Mouse (Mus musculus) G1E (cell line): ENCODE measurements around the gene Dnm3. TPM values are rescaled to one million over a fixed set of nuclear protein-coding genes. Genes with fewer than 3 reads are reported as not detected.

ENCODE experiments used
- ATAC-seq: 2 replicates; pipeline ENCODE4 v1.8.0; 2016; ENCODE audit warnings: mild to moderate bottlenecking; ENCODE audit not compliant: insufficient number of reproducible peaks, poor library complexity, low FRiP score, severe bottlenecking; ENCODE audit errors: extremely low read depth
- DNase-seq: peaks from one replicate; pipeline ENCODE4 v3.0.0; 2012; ENCODE audit warnings: low spot score
- H3K27me3 ChIP-seq: 2 replicates; pipeline ENCODE4 v1.6.1; 2012; ENCODE audit warnings: mild to moderate bottlenecking, low read length, inconsistent platforms; ENCODE audit not compliant: insufficient read depth
- H3K36me3 ChIP-seq: replicated peaks from 2 replicates; pipeline ENCODE3; 2012; ENCODE audit warnings: mild to moderate bottlenecking, inconsistent platforms
- H3K4me1 ChIP-seq: 2 replicates; pipeline ENCODE4 v1.6.1; 2012; ENCODE audit warnings: low read depth, low read length, inconsistent platforms, mixed read lengths; ENCODE audit not compliant: insufficient read depth
- H3K4me3 ChIP-seq: 2 replicates; pipeline ENCODE4 v1.5.1; 2012; ENCODE audit warnings: low read depth, mild to moderate bottlenecking, inconsistent platforms, low read length, moderate library complexity, mixed read lengths
- H3K9me3 ChIP-seq: replicated peaks from 2 replicates; pipeline ENCODE4 v1.6.1; 2012; ENCODE audit warnings: inconsistent platforms
- CTCF ChIP-seq: IDR thresholded peaks from 2 replicates; pipeline ENCODE4 v1.5.1; 2012; ENCODE audit warnings: low read depth, low read length, inconsistent platforms, mixed read lengths
- GATA1 ChIP-seq: IDR thresholded peaks from 2 replicates; pipeline ENCODE4 v1.6.1; 2012; ENCODE audit warnings: borderline replicate concordance, low read length, inconsistent platforms, mixed read lengths
- GATA2 ChIP-seq: IDR thresholded peaks from 2 replicates; pipeline ENCODE4 v1.6.1; 2012; ENCODE audit warnings: low read depth, low read length, inconsistent platforms, borderline replicate concordance
- POLR2AphosphoS5 ChIP-seq: IDR thresholded peaks from 2 replicates; pipeline ENCODE4 v1.6.1; 2012; ENCODE audit warnings: low read depth, low read length, inconsistent platforms; ENCODE audit not compliant: insufficient replicate concordance
- TAL1 ChIP-seq: conservative IDR thresholded peaks from 2 replicates; pipeline ENCODE4 v1.6.1; 2012; ENCODE audit warnings: low read depth, low read length, inconsistent platforms, mixed read lengths
- polyA plus RNA-seq: library from polyadenylated mRNA; stranded (reverse); fragments of >175 nt; gene quantifications from 2 replicates; pipeline ENCODE4 v1.2.3, GENCODE M21; 2012
- total RNA-seq, 2 experiments: library from RNA; stranded (forward) in 1 of 2; stranded (reverse) in 1 of 2; fragments of 200-1000 nt in 1 of 2; fragments of >200 nt in 1 of 2; fragmentation: Nextera tagmentation in 1 of 2; gene quantifications; 2 replicates each; pipeline ENCODE4 v1.2.3; 2014 to 2017

Gene Dnm3
- total and polyA plus RNA-seq, 3 experiments = 0.27 to 0.66 TPM; not detected in 1

GRCm38 (mm10) chr1:162092899-162093659 is 384.8 kb downstream of the Dnm3 start:
- no peak for ATAC-seq
- H3K4me3 ChIP-seq = no peak overlapping the region
- no peaks in the 10 kb centered on the region for H3K9me3 ChIP-seq
- TF ChIP-seq CTCF (no peak), GATA1 (no peak), GATA2 (no peak), POLR2AphosphoS5 (no peak), TAL1 (no peak)
- no peak for DNase-seq
- H3K27me3 ChIP-seq = 0 out of 2 replicates have a peak, but pooled peaks cover 2% of the 10 kb centered on the region
- no peaks in the 10 kb centered on the region for H3K4me1 ChIP-seq
- H3K36me3 ChIP-seq = no peaks in the 10 kb centered on the region

GRCm38 (mm10) chr1:162092401-162092800 is 385.4 kb downstream of the Dnm3 start:
- Histone ChIP-seq H3K4me3 (no peak overlapping the region), H3K36me3 (no peaks in the 10 kb centered on the region), H3K9me3 (no peaks in the 10 kb centered on the region), H3K27me3 (0 out of 2 replicates have a peak, but pooled peaks cover 2% of the 10 kb centered on the region), H3K4me1 (no peaks in the 10 kb centered on the region)
- no peak for DNase-seq
- ATAC-seq = no peak
- TF ChIP-seq CTCF = no peak
- no peak for TF ChIP-seq POLR2AphosphoS5
- no peak for TF ChIP-seq GATA2
- TF ChIP-seq TAL1 = no peak
- TF ChIP-seq GATA1 = no peak

GRCm38 (mm10) chr1:162083886-162084478 is 393.9 kb downstream of the Dnm3 start:
- no peak for DNase-seq
- no peaks in the 10 kb centered on the region for H3K4me1 ChIP-seq
- H3K36me3 ChIP-seq = no peaks in the 10 kb centered on the region
- no peak for TF ChIP-seq POLR2AphosphoS5
- TF ChIP-seq GATA2 = no peak
- no peak for TF ChIP-seq GATA1
- no peak for TF ChIP-seq TAL1
- no peak for TF ChIP-seq CTCF
- no peaks in the 10 kb centered on the region for H3K9me3 ChIP-seq
- ATAC-seq = no peak
- 0 out of 2 replicates have a peak, but pooled peaks cover 5% of the 10 kb centered on the region for H3K27me3 ChIP-seq
- H3K4me3 ChIP-seq = no peak overlapping the region

- TF ChIP-seq GATA1 (no peak), POLR2AphosphoS5 (no peak), GATA2 (no peak), TAL1 (no peak), CTCF (no peak)
Observed at GRCm38 (mm10) chr1:162083354-162083753, 394.5 kb downstream of the Dnm3 start.

GRCm38 (mm10) chr1:162082711-162083110 is 395.1 kb downstream of the Dnm3 start:
- DNase-seq (no peak), ATAC-seq (no peak)
- H3K4me3 ChIP-seq = no peak overlapping the region
- no peaks in the 10 kb centered on the region for H3K36me3 ChIP-seq
- H3K27me3 ChIP-seq = 0 out of 2 replicates have a peak, but pooled peaks cover 5% of the 10 kb centered on the region
- no peaks in the 10 kb centered on the region for H3K4me1 ChIP-seq
- TF ChIP-seq GATA2 (no peak), POLR2AphosphoS5 (no peak), GATA1 (no peak), CTCF (no peak), TAL1 (no peak)
- no peaks in the 10 kb centered on the region for H3K9me3 ChIP-seq

More at GRCm38 (mm10) chr1:162083354-162083753, 394.5 kb downstream of the Dnm3 start:
- Histone ChIP-seq H3K36me3 (no peaks in the 10 kb centered on the region), H3K4me1 (no peaks in the 10 kb centered on the region), H3K27me3 (0 out of 2 replicates have a peak, but pooled peaks cover 5% of the 10 kb centered on the region), H3K4me3 (no peak overlapping the region), H3K9me3 (no peaks in the 10 kb centered on the region)
- DNase-seq = no peak
- ATAC-seq = no peak

GRCm38 (mm10) chr1:162081693-162082372 is 396.0 kb downstream of the Dnm3 start:
- DNase-seq = no peak
- Histone ChIP-seq H3K4me1 (no peaks in the 10 kb centered on the region), H3K4me3 (no peak overlapping the region), H3K36me3 (no peaks in the 10 kb centered on the region), H3K27me3 (peaks cover 5% of the 10 kb centered on the region; the same call in 1 of the 2 replicates), H3K9me3 (no peaks in the 10 kb centered on the region)
- TF ChIP-seq GATA1 = no peak
- TF ChIP-seq POLR2AphosphoS5 = no peak
- no peak for TF ChIP-seq CTCF
- TF ChIP-seq TAL1 = no peak
- TF ChIP-seq GATA2 = no peak
- ATAC-seq = no peak
